Mouse (Mus musculus): ENCODE measurements at regions not wholly inside any gene's neighbourhood (a gene's known extent, or its start where the extent isn't known, plus 50 kb on each side); places are given as distances from the start of the nearest gene placed in this dataset.

DNA sequence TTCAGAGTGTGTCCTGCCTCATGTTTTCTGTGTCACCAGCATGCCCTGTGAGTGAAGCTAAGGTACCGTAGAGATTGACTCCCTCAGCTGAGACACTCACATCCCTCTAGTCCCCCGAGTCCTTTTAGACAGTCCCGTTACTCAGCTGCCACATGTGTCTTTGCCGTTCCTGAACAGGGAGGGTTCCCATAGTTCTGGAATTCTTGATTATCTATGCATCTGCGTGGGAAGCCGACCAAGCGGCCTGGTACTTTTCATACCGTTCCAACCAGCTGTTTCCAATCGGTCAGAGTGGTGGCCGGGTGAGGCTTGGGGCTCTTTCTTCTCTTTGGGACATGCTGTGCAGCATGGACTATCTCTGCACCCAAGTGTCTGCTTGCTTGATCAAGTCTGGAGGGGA is 82.3 kb upstream of the Spin1 start:
- Histone ChIP-seq H3K9ac (ENCODE audit: low read depth, poor library complexity, severe bottlenecking) (no peak overlapping the region), H3K27ac (ENCODE audit: insufficient read depth, low read length) (no peak overlapping the region), H3K36me3 (ENCODE audit: control insufficient read depth, insufficient read depth, low read length, poor library complexity, severe bottlenecking) (no peaks in the 10 kb centered on the region), H3K27me3 (ENCODE audit: control insufficient read depth, insufficient read depth, low read length, poor library complexity, severe bottlenecking) (no peaks in the 10 kb centered on the region), H3K4me3 (ENCODE audit: low read depth, low read length) (no peak overlapping the region), H3K9me3 (replicated peaks; ENCODE audit: control insufficient read depth, insufficient read depth, low read length, poor library complexity, severe bottlenecking) (no peaks in the 10 kb centered on the region), H3K4me1 (ENCODE audit: control insufficient read depth, insufficient read depth, low read length) (peaks cover 8% of the 10 kb centered on the region)
- TF ChIP-seq POLR2A (IDR thresholded peaks at IDR 0.05; ENCODE audit: insufficient read depth, low read length) (no peak), EP300 (IDR thresholded peaks at IDR 0.05; ENCODE audit: insufficient read depth, low read depth, low read length) (no peak), CTCF (IDR thresholded peaks at IDR 0.05; ENCODE audit: low read depth, low read length) (no peak)

DNA sequence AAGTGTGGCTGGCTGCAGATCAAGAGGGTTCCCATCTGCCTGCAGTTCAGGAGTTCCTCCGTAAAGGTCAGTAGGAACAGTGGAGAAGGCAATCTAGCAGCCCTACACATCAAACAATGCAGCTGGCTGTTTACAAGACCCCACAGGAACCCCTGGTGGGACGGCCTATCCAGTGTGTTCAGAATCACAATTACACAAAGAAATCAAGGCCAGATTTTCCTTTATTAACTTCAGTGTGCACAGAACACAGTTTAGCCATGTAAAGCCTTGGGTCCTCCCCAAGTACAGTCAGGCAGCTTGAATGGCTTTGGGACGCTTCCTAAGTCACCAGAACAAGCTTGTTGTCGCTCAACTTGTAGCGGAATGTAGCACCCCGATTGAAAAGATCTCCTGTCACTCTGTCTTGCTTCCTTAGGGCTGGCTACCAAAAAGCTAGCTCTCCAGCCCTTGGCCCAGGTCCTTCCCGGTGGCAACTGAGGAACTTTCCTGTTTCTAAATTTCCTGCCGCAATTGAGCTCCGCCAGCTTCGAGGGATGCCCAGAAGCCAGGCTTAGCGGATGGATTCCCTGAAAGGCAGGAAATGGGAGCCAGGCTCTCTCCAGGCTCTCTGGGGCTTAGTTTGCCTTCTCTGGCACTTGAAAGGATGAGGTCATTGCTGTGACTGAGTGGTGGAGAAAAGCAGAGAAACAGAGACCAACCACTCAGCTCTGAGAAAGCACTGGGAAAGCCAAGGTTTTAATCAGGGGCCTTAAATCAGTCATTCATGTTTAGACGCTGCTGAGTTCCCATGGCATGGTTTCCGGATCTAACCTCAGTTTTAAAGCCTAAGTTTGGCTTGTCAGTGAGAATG is 78.1 kb upstream of the Spin1 start:
- no peak overlapping the region for H3K27ac ChIP-seq (ENCODE audit: insufficient read depth, low read length)
- H3K27me3 ChIP-seq (ENCODE audit: control insufficient read depth, insufficient read depth, low read length, poor library complexity, severe bottlenecking) = no peaks in the 10 kb centered on the region
- peaks cover 5% of the 10 kb centered on the region for H3K4me1 ChIP-seq (ENCODE audit: control insufficient read depth, insufficient read depth, low read length)
- no peak for TF ChIP-seq CTCF (IDR thresholded peaks at IDR 0.05; ENCODE audit: low read depth, low read length)
- no peak for TF ChIP-seq POLR2A (IDR thresholded peaks at IDR 0.05; ENCODE audit: insufficient read depth, low read length)
- no peak for TF ChIP-seq EP300 (IDR thresholded peaks at IDR 0.05; ENCODE audit: insufficient read depth, low read depth, low read length)
- no peaks in the 10 kb centered on the region for H3K36me3 ChIP-seq (ENCODE audit: control insufficient read depth, insufficient read depth, low read length, poor library complexity, severe bottlenecking)
- no peak overlapping the region for H3K9ac ChIP-seq (ENCODE audit: low read depth, poor library complexity, severe bottlenecking)
- no peaks in the 10 kb centered on the region for H3K9me3 ChIP-seq (replicated peaks; ENCODE audit: control insufficient read depth, insufficient read depth, low read length, poor library complexity, severe bottlenecking)
- H3K4me3 ChIP-seq (ENCODE audit: low read depth, low read length) = no peak overlapping the region

DNA sequence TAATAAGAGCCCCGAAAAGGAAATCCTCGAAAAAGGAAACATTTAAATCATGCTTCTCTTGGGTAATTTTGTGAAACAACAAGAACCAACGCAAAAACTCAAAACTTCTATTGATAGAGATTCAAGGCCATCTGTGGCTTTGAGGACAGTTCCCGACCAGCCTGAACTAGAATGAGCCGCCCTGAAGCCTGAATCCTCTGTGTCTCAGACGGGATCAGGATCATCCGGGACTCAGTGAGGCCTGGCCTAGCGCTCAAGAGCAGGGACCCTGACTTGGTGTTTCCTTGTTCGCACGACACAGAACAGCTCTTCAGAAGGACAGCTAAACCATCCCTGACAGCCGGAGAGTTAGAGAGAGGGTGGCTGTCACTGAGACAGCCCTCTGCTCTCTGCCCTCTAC is 77.4 kb upstream of the Spin1 start:
- no peak overlapping the region for H3K9ac ChIP-seq (ENCODE audit: low read depth, poor library complexity, severe bottlenecking)
- no peaks in the 10 kb centered on the region for H3K27me3 ChIP-seq (ENCODE audit: control insufficient read depth, insufficient read depth, low read length, poor library complexity, severe bottlenecking)
- H3K4me3 ChIP-seq (ENCODE audit: low read depth, low read length) = no peak overlapping the region
- H3K9me3 ChIP-seq (replicated peaks; ENCODE audit: control insufficient read depth, insufficient read depth, low read length, poor library complexity, severe bottlenecking) = no peaks in the 10 kb centered on the region
- H3K4me1 ChIP-seq (ENCODE audit: control insufficient read depth, insufficient read depth, low read length) = peaks cover 5% of the 10 kb centered on the region
- no peaks in the 10 kb centered on the region for H3K36me3 ChIP-seq (ENCODE audit: control insufficient read depth, insufficient read depth, low read length, poor library complexity, severe bottlenecking)
- no peak overlapping the region for H3K27ac ChIP-seq (ENCODE audit: insufficient read depth, low read length)
- TF ChIP-seq EP300 (IDR thresholded peaks at IDR 0.05; ENCODE audit: insufficient read depth, low read depth, low read length) = no peak
- TF ChIP-seq POLR2A (IDR thresholded peaks at IDR 0.05; ENCODE audit: insufficient read depth, low read length) = no peak
- no peak for TF ChIP-seq CTCF (IDR thresholded peaks at IDR 0.05; ENCODE audit: low read depth, low read length)

DNA sequence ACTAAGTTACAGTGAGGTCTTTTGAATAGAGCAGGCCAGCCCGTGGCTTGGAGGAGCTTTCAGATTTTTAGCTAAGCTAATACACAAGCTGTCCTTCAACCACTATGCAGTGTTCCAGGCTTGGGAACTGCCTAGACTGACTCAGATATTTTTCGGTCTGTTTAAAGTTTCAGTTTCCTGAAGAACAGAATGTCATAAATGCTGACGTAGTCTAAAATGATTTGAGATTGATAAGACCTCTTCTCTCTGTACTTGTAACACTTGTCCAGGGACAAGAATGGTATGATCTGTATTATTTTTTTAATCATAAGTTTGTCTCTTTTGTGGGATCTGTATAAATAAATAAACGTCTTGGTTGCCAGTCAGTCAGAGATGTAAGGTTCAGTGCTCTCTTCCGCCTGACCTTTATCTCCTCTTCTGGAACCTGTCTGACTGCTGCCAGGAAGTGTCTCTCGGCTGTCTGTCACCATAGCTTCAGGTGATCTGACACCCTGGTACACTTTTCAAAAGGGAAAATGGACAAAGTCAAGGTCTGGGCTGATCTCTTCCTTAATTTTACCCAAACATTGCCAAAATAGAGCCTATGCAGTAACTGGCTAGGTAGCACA is 74.3 kb upstream of the Spin1 start:
- Histone ChIP-seq H3K27me3 (ENCODE audit: control insufficient read depth, insufficient read depth, low read length, poor library complexity, severe bottlenecking) (no peaks in the 10 kb centered on the region), H3K4me3 (ENCODE audit: low read depth, low read length) (no peak overlapping the region), H3K9me3 (replicated peaks; ENCODE audit: control insufficient read depth, insufficient read depth, low read length, poor library complexity, severe bottlenecking) (peaks cover 15% of the 10 kb centered on the region), H3K27ac (ENCODE audit: insufficient read depth, low read length) (no peak overlapping the region), H3K36me3 (ENCODE audit: control insufficient read depth, insufficient read depth, low read length, poor library complexity, severe bottlenecking) (no peaks in the 10 kb centered on the region), H3K9ac (ENCODE audit: low read depth, poor library complexity, severe bottlenecking) (no peak overlapping the region), H3K4me1 (ENCODE audit: control insufficient read depth, insufficient read depth, low read length) (peaks cover 3% of the 10 kb centered on the region)
- TF ChIP-seq POLR2A (IDR thresholded peaks at IDR 0.05; ENCODE audit: insufficient read depth, low read length) (no peak), CTCF (IDR thresholded peaks at IDR 0.05; ENCODE audit: low read depth, low read length) (no peak), EP300 (IDR thresholded peaks at IDR 0.05; ENCODE audit: insufficient read depth, low read depth, low read length) (no peak)

DNA sequence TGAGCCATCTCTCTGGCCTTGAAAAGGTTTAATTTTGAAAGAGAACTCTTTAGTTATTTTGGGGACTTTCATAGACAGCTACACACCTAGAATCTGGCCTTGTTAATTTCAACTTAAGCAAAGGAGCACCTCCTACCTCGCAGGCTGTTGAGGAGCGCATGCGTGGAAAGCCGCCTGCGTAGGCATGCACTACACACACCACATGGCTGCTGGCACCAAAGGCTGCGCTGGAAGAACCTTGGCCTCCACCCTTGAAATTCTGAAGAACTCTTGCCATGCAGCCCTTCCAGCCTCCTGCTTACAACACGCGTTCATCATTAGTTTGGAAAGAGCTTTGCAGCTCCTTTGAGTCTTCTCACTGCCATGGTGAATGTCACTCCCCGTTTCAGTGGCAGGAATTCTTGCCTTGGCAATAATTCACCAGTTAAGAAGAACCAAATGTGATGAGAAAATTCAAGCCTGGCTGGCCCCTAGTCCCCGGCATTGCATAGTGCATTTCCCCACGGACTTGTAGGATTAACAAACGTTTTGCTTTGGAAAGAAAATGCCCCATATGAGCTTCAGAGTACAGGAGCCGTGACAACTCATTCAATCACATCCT is 62.7 kb upstream of the Spin1 start:
- no peak for TF ChIP-seq CTCF (IDR thresholded peaks at IDR 0.05; ENCODE audit: low read depth, low read length)
- Histone ChIP-seq H3K4me1 (ENCODE audit: control insufficient read depth, insufficient read depth, low read length) (no peaks in the 10 kb centered on the region), H3K27ac (ENCODE audit: insufficient read depth, low read length) (no peak overlapping the region), H3K9ac (ENCODE audit: low read depth, poor library complexity, severe bottlenecking) (no peak overlapping the region), H3K4me3 (ENCODE audit: low read depth, low read length) (no peak overlapping the region), H3K9me3 (replicated peaks; ENCODE audit: control insufficient read depth, insufficient read depth, low read length, poor library complexity, severe bottlenecking) (peaks cover 39% of the 10 kb centered on the region), H3K36me3 (ENCODE audit: control insufficient read depth, insufficient read depth, low read length, poor library complexity, severe bottlenecking) (no peaks in the 10 kb centered on the region), H3K27me3 (ENCODE audit: control insufficient read depth, insufficient read depth, low read length, poor library complexity, severe bottlenecking) (no peaks in the 10 kb centered on the region)

DNA sequence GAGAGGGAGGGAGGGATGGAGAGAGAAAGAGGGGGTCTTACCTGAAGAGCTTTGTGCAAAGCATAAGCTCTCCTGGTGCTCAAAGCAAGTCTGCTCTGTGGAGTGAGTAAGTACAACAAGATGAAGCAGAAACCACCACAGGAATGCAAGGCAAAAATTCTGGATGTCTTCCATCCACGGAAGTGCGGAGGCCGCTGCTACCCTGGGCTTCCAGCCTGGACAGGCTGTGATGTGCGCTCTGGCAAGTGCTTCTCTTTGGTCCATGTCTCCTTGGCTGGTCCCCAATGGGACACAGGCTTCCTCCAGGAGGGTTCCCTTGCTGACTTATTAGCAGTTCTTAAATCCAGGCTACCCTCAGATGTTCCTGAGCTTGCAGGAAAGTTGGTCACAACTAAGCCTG is 61.7 kb upstream of the Spin1 start:
- Histone ChIP-seq H3K36me3 (ENCODE audit: control insufficient read depth, insufficient read depth, low read length, poor library complexity, severe bottlenecking) (no peaks in the 10 kb centered on the region), H3K4me3 (ENCODE audit: low read depth, low read length) (no peak overlapping the region), H3K9ac (ENCODE audit: low read depth, poor library complexity, severe bottlenecking) (no peak overlapping the region), H3K4me1 (ENCODE audit: control insufficient read depth, insufficient read depth, low read length) (no peaks in the 10 kb centered on the region), H3K9me3 (replicated peaks; ENCODE audit: control insufficient read depth, insufficient read depth, low read length, poor library complexity, severe bottlenecking) (peaks cover 44% of the 10 kb centered on the region), H3K27ac (ENCODE audit: insufficient read depth, low read length) (no peak overlapping the region), H3K27me3 (ENCODE audit: control insufficient read depth, insufficient read depth, low read length, poor library complexity, severe bottlenecking) (no peaks in the 10 kb centered on the region)
- TF ChIP-seq EP300 (IDR thresholded peaks at IDR 0.05; ENCODE audit: insufficient read depth, low read depth, low read length) = no peak
- no peak for TF ChIP-seq POLR2A (IDR thresholded peaks at IDR 0.05; ENCODE audit: insufficient read depth, low read length)
- no peak for TF ChIP-seq CTCF (IDR thresholded peaks at IDR 0.05; ENCODE audit: low read depth, low read length)
